Mouse (Mus musculus): Measurements from ENCODE around the gene 2810408A11Rik.
A peak's percentile ranks its signal among the peaks of the same experiment; 100 is the strongest.

Gene 2810408A11Rik

DNA sequence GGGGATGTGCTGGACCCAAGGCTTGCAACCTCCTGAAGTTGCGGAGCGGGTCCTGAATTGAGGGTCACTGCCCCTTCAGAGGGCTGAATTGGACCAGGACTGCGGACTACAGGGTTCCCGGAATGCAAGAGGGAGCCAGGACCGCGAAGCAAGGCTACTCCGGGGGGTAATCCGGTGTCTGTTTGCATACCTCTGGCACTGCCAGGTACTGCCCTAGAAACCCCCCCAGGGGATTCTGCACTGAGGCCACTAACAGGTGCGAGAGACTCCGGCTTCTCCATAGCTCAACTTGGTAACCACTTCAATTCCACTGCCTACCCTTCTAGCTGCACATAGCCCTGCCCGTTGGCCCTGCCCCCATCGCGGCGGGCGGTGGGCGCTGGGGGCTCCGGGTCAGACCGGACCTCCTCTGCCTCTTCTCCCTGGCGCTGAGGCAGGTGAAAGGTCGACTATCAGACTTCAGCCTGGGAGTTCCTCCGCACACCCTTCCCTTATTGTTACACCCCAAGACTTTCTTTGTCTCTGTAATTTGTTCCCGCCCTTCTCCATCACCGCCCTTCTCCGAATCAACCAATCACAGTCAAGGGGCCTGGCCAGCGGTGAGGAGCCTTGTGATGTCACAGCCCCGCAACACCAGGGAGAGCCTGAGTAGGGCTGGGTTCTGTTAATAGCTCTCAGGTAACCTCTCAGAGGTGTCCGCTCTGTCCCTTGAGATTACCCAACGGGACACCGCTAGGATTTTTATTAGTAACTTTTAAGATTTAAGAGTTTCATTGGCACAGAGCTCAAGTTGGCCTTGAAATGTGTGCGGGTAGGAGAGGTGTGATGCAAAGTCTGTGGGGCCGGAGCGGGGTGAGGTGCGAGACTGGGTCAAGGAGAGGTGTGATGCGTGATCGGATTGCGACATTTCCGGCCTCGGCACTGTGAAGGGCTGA, at the start of gene 2810408A11Rik, which contains the start of gene Neurl4:
Gene 2810408A11Rik, minus strand, starts transcription at position 517 of the 935 bp plus-strand sequence.
Gene Neurl4, plus strand, starts transcription at position 602 of the 935 bp plus-strand sequence.
- peak; percentile 98 for DNase-seq (ENCODE audit: low read depth, low spot score)

DNA sequence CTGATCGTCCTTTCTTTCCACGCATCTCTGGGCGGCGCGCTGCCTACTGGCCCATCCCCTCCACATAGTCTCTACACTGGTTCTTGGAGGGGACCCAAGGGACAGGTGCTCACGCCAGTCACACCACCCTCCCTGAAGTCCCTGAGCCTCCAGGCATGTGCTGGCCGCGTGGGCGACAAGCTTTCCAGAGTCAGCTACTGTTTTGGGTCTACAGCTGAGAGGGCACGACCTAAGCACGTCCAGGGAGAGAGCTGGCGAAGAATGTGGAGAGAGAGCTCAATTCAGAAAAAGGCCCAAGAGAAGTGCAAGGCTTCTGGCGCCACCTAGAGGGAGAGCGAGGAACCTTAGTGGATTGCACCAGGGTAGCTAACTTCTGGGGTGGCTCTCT, 48.0 kb upstream of the 2810408A11Rik start:
- peak; percentile 91 for DNase-seq (ENCODE audit: low read depth, low spot score)

DNA sequence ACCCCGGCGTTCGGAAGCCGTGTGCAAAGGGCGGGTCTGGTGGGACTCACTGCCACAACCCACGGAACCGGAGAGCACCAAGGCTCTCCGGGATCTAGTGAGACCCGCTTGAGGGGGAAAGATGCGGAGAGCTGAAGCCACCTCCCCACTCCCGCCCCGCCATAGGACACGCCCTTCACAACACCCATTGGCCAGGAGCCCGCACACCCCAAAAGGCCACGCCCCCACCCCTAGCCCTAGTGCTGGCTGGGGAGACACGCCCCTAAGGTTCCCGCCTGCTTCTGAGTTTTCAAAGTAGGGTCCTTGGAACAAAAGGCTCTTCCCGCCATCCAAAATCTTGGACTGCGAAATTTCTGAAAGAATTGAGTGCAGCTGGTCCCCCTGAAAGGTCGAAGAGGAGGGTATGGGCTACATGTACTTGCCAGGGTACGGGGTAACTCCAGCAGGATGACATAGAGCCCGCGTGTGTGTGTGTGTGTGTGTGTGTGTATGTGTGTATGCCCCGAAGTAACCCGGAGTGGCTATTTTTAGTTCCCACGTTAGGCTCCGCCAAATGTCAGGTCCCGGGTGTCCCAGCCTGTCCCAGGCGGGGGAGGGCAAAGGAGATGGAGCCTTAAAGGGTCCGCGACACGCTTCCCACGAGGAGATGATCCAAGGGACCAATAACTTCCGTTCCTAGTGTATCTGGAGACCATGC, 47.4 kb upstream of the 2810408A11Rik start, which contains the start of gene Slc2a4:
Gene Slc2a4, minus strand, starts transcription at position 123 of the 697 bp plus-strand sequence.
- peak; percentile 97 for DNase-seq (ENCODE audit: low read depth, low spot score)

- no peak for DNase-seq (ENCODE audit: low read depth, low spot score)
Observed at GRCm38 (mm10) chr11:69947337-69948065, 46.7 kb upstream of the 2810408A11Rik start.

GRCm38 (mm10) chr11:69945997-69946891, 45.5 kb upstream of the 2810408A11Rik start:
- DNase-seq (ENCODE audit: low read depth, low spot score): no peak

DNA sequence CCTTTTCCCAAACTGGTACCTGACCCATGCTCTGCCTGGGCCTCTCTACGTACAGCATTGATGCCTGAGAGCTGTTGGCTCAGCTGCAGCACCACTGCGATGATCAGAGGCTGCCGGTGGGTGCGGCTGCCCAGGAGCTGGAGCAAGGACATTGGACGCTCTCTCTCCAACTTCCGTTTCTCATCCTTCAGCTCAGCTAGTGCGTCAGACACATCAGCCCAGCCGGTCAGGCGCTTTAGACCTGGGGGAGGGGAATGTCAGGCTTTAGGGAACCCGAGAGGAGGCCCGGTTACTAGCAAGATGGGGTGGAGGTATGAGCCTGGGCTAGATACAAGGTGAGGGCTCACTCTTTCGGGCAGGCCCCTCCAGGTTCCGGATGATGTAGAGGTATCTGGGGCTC, 44.4 kb upstream of the 2810408A11Rik start:
- no peak for DNase-seq (ENCODE audit: low read depth, low spot score)

- no peak for DNase-seq (ENCODE audit: low read depth, low spot score)
Observed at GRCm38 (mm10) chr11:69940962-69941361, 40.2 kb upstream of the 2810408A11Rik start.

DNA sequence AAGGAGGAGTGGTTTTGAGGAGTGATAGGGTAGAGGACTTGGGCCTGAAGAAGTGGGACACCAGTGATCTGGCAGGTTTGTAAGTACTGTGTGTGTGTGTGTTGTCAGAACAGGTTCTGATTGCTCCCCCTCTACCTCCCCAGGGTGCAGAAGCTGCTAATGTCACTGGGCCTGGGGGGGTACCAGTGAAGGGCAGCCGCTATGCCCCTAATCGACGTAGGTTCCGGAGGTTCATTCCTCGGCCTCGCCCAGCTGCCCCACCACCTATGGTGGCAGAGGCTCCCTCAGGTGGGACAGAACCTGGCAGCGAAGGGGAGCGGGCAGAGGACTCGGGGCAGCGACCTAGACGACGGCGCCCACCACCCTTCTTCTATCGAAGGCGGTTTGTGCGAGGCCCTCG, 38.9 kb upstream of the 2810408A11Rik start:
- no peak for DNase-seq (ENCODE audit: low read depth, low spot score)

DNA sequence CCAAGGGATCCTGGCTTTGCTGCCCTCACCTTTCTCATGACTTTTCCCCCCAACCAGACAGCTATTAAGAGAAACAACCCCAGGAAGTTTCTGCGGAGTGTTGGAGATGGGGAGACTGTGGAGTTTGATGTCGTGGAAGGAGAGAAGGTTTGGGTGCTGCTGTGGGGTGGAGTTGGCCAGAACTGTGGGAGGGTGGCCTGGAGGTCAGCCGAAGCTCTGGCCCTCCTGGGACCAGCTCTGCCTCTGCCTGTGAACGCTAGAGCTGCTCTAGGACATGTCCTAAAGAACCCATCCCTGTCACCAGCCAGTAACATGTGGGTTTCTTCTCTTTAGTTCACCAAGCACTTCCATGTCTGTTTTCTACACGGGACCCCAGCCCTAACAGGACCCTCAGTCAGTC, 38.4 kb upstream of the 2810408A11Rik start:
- DNase-seq (ENCODE audit: low read depth, low spot score): no peak

DNA sequence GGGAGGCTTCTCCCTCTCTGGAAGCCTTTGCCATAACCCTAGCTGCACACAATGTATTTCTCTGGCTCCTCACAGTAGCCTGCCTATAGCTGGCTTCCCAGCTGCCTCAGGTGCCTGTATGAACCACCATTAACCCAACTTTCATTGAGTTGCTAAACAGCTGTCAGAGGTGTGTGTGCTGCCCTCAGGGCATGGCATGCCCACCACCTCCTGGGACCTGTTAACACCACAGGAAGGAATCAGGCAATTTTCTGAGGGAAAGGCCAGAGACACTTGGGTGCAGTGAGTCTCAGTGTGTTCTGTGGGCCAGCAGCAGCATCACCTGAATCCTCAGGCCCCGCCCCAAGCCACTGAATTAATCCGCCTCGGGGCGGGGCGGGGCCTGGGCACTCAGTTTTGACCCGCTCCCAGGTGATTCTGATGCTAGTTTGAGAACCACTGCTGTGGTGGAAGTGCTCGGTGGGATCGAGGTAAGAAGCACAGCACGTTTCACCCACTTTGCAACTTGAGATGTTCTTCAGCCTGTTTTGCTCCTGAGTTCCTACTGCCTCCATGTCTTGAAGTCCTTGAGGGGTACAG, 37.7 kb upstream of the 2810408A11Rik start:
- peak; percentile 56 for DNase-seq (ENCODE audit: low read depth, low spot score)

GRCm38 (mm10) chr11:69937834-69938233, 37.0 kb upstream of the 2810408A11Rik start:
- DNase-seq (ENCODE audit: low read depth, low spot score): no peak

- DNase-seq (ENCODE audit: low read depth, low spot score): no peak
Observed at GRCm38 (mm10) chr11:69937385-69937784, 36.6 kb upstream of the 2810408A11Rik start.

DNA sequence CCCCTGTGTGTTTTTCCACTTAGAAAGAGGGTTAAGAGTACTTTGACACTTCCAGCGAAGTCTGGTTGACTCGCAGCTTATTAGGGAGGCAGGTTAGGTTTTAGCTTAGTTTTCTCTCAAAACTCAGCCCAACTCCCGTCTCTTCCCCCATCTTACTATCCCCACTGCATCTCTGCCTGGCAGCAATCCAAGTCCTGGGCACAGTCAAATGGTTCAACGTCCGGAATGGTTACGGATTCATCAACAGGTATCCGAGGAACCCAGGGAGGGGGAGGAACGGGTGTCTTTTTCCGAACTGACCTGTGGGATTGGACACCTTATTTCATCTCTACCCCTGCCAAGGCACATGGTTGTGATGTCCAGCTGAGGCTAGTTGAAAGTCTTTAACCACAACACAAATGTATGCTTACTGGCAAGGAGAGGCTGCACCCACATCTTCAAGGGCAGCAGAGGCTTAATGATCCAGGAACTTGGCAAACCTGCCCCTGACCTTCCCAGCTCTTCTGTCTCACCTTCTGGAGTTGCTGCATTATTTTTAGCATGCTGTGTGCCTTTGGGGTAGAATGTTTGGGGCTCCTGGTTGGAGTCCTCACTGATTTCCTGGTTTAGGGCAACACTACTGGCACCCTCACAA, 36.0 kb upstream of the 2810408A11Rik start:
- no peak for DNase-seq (ENCODE audit: low read depth, low spot score)

- peak; percentile 69 for DNase-seq (ENCODE audit: low read depth, low spot score)
Observed at GRCm38 (mm10) chr11:69936156-69936555, 35.4 kb upstream of the 2810408A11Rik start.

GRCm38 (mm10) chr11:69935137-69935879, 34.5 kb upstream of the 2810408A11Rik start, which contains the start of gene Ybx2:
TSS of gene Ybx2 (plus strand) at chr11:69935796.
- DNase-seq (ENCODE audit: low read depth, low spot score): peak; percentile 95

- DNase-seq (ENCODE audit: low read depth, low spot score): no peak
Observed at GRCm38 (mm10) chr11:69934681-69935080, 33.9 kb upstream of the 2810408A11Rik start.

- peak; percentile 92 for DNase-seq (ENCODE audit: low read depth, low spot score)
Observed at GRCm38 (mm10) chr11:69934169-69934568, 33.4 kb upstream of the 2810408A11Rik start.

DNA sequence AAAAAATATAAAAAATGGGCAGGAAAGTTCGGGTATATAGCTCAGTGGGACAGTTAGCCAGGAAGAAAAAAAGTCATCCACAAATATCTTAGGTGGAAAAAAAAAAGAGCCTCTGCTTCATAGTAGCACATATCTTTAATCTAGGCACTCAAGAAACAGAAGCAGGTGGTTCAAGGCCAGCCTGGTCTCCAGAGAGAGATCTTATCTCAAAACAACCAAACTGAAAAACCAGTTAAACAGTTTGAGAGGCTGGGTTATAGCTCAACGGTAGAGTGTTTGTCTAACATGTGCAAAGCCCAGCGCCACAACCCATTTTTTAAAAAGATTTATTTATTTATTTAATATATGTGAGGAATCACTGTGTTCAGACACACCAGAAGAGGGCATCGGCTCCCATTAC, 32.3 kb upstream of the 2810408A11Rik start:
- DNase-seq (ENCODE audit: low read depth, low spot score): no peak

DNA sequence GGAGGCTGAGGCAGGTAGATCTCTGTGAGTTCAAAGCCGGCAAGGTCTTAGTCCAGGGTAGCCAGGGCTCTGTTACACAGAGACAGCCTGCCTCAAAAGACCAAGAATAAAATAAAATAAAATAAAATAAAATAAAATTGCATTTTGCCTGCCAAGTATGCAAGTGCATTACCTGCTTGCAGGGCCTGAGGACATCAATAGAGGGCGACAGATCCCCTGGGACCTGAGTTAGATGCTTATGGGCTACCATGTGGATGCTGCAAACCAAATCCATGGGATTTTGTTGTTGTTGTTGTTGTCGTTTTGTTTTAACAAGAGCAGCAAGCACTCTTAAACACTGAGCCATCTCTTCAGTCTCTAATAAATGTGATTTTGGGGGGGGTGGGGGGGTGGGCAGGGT, 31.5 kb upstream of the 2810408A11Rik start:
- DNase-seq (ENCODE audit: low read depth, low spot score): no peak

Data from ZHBTc4 (cell line).